Mouse (Mus musculus) cerebellum, postnatal 4 days (tissue): ENCODE results near the gene Sgca.
"Not testable (repeated sequence)": the region's sequence is repeated elsewhere in the genome, so short reads cannot be mapped to it uniquely, and the experiment has no call there.

Source experiments
- DNase-seq, 2 experiments: peaks; one replicate each; pipeline ENCODE4 v3.0.0; 2022; ENCODE audit warnings: low spot score in 2 of 2, mixed read lengths in 1 of 2

Gene Sgca

DNA sequence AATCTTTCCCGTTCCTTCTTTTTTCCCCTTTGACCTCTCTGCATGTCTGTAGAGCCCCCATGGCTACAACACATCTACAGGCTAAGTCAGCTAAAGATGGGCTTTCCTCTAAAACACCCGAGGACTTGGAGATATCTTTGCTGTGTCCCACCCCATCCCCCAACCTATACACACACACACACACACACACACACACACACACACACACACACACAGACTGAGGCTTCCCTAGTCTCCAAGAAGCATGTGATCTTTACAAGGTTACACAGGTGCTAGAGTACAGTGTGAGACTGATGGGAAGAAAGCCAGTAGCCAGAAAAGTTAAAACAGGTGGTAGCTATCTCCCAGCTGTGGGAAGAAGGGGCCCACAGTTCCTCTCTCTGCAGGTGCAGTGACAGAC is 10.3 kb upstream of the Sgca start:
- DNase-seq, result no peak

DNA sequence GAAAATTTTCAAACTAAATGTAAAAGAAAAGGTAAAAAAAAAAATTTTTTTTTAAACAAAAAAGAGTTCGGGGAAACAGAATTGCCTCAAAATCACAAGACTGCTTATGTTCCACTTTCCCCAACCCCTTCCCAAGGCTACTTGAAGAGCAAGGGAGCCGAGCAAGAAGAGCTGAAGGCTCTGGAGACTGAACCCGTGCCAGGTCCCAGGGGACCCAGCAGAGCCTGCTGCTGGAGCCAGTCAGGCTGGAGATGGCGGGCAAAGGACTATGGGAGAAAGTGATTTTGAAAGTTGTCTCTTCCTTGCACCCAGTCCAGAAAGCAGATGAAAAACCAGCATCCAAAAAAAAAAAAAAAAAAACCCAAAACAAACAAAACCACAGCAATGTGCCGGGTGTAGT is 9.7 kb upstream of the Sgca start:
- DNase-seq, result no peak

- DNase-seq, result no peak
Observed at GRCm38 (mm10) chr11:94985140-94985539, 9.0 kb upstream of the Sgca start.

DNA sequence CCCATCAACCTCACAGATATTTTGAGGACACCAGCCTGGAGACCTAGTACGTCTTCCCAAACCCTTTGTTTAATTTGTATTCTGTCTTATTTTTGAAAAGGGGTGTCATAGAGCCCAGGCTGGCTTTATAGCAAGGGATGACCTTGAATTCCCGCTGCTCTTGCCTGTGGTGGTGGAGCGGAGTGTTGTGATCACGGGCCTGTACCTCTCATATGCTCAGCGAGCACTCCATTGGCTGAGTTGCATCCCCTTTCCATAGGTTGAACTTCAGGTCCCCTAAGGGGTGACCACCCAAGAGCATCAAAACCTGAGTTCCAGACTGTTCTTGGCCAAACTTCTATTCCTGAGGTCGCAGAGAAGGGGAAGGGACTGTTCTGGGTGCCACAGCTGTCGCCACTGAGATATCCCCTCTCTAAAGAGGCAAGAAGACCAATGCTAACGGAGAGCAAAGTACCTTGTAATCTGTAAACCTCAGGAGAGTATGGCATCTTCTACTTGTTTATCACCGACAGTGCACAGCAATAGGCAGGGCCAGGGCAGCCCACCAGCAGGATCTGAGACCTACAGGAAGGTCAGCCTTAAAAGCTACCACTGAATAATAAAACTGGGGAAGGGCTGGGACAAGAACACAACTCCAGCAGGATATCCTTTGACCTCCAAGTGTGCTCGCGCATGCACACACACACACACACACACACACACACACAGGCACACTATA is 3.5 kb upstream of the Sgca start:
- no peak for DNase-seq

GRCm38 (mm10) chr11:94978947-94979346 is 2.8 kb upstream of the Sgca start:
- peak; percentile 94 to 98 for DNase-seq

DNA sequence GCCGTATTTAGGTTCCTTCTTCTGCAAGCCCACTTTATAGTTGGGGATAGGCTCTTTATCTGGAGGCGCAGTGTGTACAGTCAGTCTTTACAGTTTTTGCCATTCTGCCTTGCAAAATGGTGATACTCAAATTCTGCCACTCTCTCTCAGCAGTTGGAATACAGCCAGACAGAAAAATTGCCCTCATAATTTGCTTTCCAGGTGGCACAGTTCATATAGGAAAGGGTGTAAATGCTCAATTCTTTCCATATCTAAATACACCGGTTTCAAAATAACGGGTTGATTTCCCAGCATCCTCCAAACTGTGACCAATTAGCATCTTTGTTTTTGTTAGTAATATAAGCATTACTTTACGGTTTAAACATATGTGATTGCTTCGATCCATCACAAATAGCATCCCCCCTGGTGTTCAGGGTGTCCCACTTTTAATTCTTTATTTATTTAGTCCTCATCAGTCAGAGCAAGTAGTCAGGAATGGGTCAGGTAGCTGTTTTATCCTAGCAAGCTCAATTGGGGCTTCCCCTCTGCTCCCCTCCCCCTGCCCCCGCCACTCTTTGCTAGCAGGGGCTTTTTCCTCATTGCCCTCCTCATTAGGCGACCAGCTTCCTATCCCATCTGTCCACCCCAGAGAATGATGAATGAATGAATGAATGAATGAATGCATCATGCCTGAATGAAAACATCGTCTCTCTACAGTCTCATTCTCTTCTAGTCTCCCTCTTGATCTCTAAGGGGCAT is 2.2 kb upstream of the Sgca start:
- DNase-seq, result no peak

GRCm38 (mm10) chr11:94974951-94975350 is 1.2 kb downstream of the Sgca start:
- no peak for DNase-seq

GRCm38 (mm10) chr11:94973313-94973712 is 2.8 kb downstream of the Sgca start:
- DNase-seq, result no peak

DNA sequence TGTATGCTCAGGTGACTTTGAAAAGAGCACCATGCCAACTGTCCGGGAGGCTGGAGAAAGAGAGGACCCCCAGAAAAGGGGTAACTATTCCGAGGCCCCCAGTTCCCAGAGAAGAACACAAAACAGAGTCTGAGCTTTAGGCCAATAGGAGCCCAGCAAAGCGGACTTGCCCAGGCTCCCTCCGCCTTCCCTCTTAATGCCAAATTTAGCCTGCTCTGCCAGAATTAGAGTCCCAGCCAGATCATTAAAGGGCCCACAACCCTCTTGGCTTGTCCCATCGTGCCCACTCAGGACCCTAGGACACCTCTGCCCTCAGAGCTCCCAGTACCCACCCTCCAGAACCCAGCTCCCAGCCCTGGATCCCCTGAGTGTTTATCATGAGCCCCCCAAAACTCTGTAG is 3.2 kb downstream of the Sgca start:
- no peak for DNase-seq

- DNase-seq, result no peak
Observed at GRCm38 (mm10) chr11:94971895-94972615, 4.1 kb downstream of the Sgca start.

GRCm38 (mm10) chr11:94970210-94970943 is 5.8 kb downstream of the Sgca start:
- DNase-seq, result peak; percentile 65 to 86

DNA sequence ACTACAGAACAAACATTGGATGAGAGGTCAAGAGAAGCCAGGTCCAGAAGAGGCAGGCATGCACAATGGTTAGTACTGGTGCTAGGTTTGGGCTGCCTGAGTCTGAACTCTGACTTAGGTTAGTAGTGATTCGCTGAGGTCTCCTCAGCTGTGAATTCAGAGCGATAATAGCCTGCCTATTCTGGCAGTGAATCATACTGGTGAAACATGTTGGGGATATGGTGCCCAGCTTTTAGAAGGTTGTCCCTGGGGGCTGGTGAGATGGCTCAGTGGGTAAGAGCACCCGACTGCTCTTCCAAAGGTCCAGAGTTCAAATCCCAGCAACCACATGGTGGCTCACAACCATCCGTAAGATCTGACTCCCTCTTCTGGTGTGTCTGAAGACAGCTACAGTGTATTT is 6.4 kb downstream of the Sgca start:
- not testable (repeated sequence) for DNase-seq

DNA sequence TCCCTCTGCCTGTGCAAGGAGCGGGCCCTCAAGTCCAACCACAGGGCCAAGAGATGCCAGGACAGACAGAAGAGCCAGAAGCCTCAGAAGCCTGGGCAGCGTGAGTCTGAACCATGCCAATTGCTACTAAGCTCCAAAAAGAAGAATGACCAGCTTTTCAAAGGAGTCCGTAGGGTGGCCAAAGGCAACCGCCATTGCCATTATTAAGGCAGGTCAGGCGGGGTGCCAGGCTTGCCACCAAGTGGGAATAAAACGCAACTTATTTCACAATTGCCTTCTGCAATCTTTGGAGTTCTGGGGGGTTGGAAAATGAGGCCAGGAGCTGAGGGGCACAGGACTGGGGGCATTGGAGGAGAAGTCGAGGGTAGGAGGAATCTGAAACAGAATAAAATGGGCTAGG is 7.9 kb downstream of the Sgca start:
- no peak for DNase-seq

DNA sequence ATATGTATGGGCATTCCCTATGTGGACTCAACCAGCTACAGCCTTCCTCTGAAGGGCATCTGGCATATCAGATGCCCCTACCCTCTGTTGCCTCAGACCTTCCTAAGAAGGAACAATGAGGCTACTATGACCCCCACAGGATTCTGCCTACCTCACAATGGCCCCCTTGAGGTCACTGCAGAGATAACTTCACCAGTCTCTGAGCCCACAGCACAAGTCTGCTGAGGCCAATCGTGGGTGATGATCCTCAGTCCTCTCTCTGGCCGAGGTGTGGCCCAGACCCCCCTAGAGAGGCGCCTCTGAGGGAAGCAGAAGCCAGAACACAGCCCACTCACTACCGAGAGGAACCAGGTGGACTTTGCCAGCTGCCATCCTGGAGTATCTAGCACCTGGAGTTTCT is 8.7 kb downstream of the Sgca start, which contains the start of gene Hils1:
Gene Hils1 (plus strand): TSS at position 175 of the 400 bp plus-strand sequence.
- no peak for DNase-seq

DNA sequence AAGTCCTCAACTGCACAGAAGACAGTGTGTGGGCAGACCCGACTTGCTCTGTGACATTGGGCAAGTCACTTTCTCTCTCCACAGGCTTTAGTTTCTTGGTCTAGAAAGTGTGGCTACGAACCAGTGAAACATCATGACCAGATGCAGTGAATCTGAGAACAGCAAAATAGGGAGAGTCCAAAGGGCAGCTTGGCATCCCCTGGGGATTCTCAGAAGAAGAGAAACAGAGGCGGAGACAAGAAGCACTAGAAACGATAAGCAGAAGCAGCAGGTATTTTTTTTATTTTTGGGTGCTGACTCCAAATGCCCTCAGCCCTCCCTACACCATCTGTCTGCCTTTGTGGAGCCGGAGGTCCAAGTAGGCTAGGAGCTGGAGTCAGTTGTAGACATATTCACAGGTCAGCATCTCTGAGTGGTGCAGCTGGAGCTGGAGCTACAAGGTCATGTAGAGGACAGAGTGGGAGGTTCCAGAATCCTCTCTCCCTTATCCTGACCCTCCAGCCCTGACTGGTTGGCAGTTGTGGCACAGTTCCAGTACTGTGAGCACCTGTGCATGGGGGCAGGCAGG is 13.5 kb downstream of the Sgca start:
- DNase-seq, result no peak

DNA sequence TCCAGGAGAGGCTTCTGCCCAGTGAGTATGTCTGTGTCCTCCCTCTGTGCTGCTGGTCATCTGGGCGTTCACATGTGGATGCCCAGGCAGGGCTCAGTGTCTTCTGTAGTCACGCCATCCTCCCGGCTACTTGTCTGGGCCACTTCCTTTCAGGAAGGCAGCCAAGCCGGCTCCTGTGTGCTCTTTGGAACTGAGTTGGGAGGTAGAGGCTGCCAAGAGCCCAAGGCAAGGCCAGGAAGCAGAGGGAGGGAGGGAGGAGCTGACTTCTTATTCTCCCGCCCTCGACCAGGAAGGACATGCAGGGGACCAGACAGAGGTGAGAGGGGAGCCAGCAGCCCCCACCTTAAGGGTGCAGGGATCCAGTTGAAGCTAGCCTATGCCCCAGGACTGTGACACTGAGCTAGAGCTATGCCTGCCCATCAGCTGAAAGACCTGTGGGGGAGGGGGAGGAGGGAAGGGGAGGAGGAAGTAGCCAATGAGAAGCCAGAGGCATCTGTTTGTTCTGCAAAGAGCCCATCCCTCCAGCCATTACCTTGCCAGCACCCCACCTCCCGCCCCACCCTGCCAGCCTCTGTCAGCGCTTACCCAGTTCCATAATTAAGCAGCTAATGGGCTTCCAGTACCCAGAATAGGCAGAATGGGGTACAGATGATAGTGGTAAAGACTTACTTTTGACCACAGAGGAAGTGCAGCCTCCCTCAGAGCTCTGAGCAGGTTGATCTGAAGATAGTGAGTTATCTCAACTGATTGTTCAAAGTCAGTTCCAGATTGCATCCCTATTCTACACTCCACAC is 17.9 kb downstream of the Sgca start:
- DNase-seq, result peak in 1 of 2 experiments; percentile 68

DNA sequence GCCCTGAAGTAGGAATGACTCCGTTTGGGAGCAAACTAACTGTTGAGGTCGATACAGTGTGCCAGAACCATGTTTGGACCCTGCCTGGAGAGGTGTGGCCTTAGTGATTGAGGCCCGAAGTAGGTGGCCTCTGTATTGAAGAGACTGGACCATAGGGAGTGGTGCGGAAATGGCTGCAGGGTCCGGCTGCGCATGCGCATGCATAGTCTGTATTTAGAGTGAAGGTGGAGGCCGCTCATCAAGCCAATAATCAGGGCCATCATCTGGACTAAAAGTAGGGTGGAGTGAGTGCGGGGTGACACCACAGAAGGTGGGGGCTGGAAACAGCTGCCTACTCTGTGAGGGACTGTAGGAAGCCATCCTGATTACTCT is 18.4 kb downstream of the Sgca start:
- DNase-seq, result no peak

GRCm38 (mm10) chr11:94955103-94955502 is 21.0 kb downstream of the Sgca start:
- DNase-seq, result no peak

DNA sequence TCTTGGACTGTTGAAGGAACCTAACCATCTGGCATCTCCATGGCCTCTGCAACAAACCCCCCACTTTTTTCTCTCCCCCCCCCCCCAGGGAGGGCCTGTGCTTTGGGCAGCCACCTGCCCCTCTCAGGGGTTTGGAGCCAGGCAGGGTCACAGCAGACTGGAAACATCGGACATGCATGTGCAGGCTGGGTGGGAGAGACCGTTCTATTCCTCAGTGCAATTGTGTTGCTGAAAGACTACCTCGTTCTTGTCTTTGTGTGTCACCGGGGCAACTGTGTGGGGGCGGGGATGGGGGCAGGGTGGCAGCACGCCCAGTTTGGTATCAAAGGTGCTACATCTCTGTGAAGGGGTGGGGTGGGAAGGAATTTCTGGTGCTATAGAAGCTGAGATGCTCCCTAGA is 24.0 kb downstream of the Sgca start:
- DNase-seq, result no peak

- no peak for DNase-seq
Observed at GRCm38 (mm10) chr11:94945236-94945635, 30.9 kb downstream of the Sgca start.

DNA sequence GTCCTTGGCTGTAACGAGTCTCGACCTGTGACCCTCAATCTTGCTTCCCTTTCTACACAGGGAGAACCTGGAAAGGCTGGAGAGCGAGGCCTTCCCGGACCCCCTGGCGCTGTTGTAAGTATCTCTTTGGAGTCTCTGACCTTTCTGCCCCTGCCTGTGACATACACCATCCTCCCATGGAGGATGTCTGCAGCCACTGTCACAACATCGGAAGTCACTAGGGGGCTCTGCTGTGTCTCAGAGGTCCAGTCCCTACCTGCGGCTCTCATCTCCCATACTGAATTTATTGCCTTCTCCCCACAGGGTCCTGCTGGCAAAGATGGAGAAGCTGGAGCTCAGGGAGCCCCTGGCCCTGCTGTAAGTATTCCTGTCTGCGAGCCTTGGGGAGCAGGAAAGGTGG is 31.8 kb downstream of the Sgca start:
- no peak for DNase-seq
